Mouse (Mus musculus) layer of hippocampus, adult 11-12 months (tissue): ENCODE measurements at regions not wholly inside any gene's neighbourhood (a gene's known extent, or its start where the extent isn't known, plus 50 kb on each side); places are given as distances from the start of the nearest gene placed in this dataset.

Source experiments
- DNase-seq: peaks from one replicate; pipeline ENCODE4 v3.0.0; 2022; ENCODE audit warnings: low spot score

GRCm38 (mm10) chr13:71350787-71351186 is 509.2 kb upstream of the Adamts16 start:
- no peak for DNase-seq

- no peak for DNase-seq
Observed at GRCm38 (mm10) chr13:71342921-71343320, 501.3 kb upstream of the Adamts16 start.

GRCm38 (mm10) chr13:71338700-71339099 is 497.1 kb upstream of the Adamts16 start:
- no peak for DNase-seq

- DNase-seq, result no peak
Observed at GRCm38 (mm10) chr13:71334925-71335324, 493.3 kb upstream of the Adamts16 start.

GRCm38 (mm10) chr13:71333146-71333545 is 491.5 kb upstream of the Adamts16 start:
- DNase-seq, result no peak

- DNase-seq, result no peak
Observed at GRCm38 (mm10) chr13:71330321-71330720, 488.7 kb upstream of the Adamts16 start.

- no peak for DNase-seq
Observed at GRCm38 (mm10) chr13:71327802-71328753, 486.5 kb upstream of the Adamts16 start.

- no peak for DNase-seq
Observed at GRCm38 (mm10) chr13:71320489-71320888, 478.9 kb upstream of the Adamts16 start.

GRCm38 (mm10) chr13:71303956-71304355 is 462.3 kb upstream of the Adamts16 start:
- no peak for DNase-seq

GRCm38 (mm10) chr13:71275991-71276390 is 434.4 kb upstream of the Adamts16 start:
- no peak for DNase-seq

GRCm38 (mm10) chr13:71274139-71274538 is 432.5 kb upstream of the Adamts16 start:
- no peak for DNase-seq

GRCm38 (mm10) chr13:71273485-71273884 is 431.9 kb upstream of the Adamts16 start:
- DNase-seq, result no peak

GRCm38 (mm10) chr13:71273067-71273466 is 431.5 kb upstream of the Adamts16 start:
- no peak for DNase-seq

GRCm38 (mm10) chr13:71272431-71272830 is 430.8 kb upstream of the Adamts16 start:
- DNase-seq, result no peak

GRCm38 (mm10) chr13:71271727-71272418 is 430.3 kb upstream of the Adamts16 start:
- DNase-seq, result peak; percentile 33

- no peak for DNase-seq
Observed at GRCm38 (mm10) chr13:71270370-71270769, 428.8 kb upstream of the Adamts16 start.

- no peak for DNase-seq
Observed at GRCm38 (mm10) chr13:71269496-71269895, 427.9 kb upstream of the Adamts16 start.

- no peak for DNase-seq
Observed at GRCm38 (mm10) chr13:71263315-71263878, 421.8 kb upstream of the Adamts16 start.

GRCm38 (mm10) chr13:71262575-71263295 is 421.1 kb upstream of the Adamts16 start:
- DNase-seq, result no peak

GRCm38 (mm10) chr13:71254016-71254415 is 412.4 kb upstream of the Adamts16 start:
- DNase-seq, result no peak

- peak; percentile 15 for DNase-seq
Observed at GRCm38 (mm10) chr13:71248261-71249031, 406.8 kb upstream of the Adamts16 start.
